Comparison of ENCODE assay signal across 13 mouse cellular contexts in the genomic region with DNA sequence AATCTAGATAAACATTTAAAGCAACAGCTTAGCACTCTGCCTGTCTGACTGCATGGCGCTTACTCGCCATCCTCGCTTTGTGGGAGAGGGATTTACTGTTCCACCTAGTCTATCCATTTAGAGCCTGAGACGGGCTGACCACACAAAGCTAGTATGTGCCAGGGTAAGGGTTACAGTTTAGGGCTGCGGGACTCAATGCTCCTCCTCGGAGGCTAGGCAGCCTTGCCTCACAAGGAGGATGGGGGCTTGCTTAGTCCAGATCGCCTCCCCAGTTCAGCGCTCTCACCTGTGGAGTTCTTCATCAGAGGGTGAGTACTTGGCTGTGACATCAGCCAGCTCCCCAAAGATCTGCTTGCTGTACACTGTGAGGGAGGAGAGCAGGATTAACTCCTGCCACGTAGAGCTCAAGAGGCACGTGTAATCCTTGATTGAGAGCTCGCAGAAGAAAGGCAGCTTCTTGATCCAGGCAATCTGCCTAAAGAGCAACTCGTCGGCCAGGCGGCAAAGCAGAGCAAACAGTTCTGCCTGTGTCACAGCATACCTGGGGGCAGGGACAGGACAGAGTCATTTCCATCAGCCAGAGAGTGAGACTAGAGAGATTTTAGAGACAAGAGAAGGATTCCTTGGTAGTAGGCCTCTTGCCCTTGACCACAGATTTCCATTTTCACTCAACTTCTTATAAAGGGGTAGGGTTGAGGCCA. TPM values are rescaled to one million over a fixed set of nuclear protein-coding genes. Genes with fewer than 3 reads are reported as not detected.
DNase-seq lines count a peak whose midpoint lies in the region; ATAC-seq lines count a peak whose summit lies in the region.
"Had no signal": no experiment of that assay in that cellular context is flagged by ENCODE, and none has a peak within 500 bp of the region (broad histone marks: within the 10 kb centered on the region; RNA-seq: fewer than 3 reads in every experiment).

No protein-coding gene starts in this region.

- ATAC-seq in hindbrain, embryonic 15.5 days (ENCODE audit: low FRiP score, low read depth): peak; percentile 53; the same call in 1 of the 2 replicates
- ATAC-seq in hindbrain, embryonic 11.5 days (ENCODE audit: low FRiP score): no peak
- ATAC-seq in forebrain, embryonic 16.5 days: peak; percentile 23; the same call in 1 of the 2 replicates

- H3K9me3 ChIP-seq in hindbrain, embryonic 15.5 days: no peaks in the 10 kb centered on the region
- no peaks in the 10 kb centered on the region for H3K9me3 ChIP-seq in hindbrain, embryonic 11.5 days (ENCODE audit: control insufficient read depth, low read length)
- H3K9me3 ChIP-seq in forebrain, embryonic 16.5 days (ENCODE audit: control insufficient read depth, low read length): no peaks in the 10 kb centered on the region
- H3K9me3 ChIP-seq: heart, embryonic 10.5 days had no signal

- H3K4me2 ChIP-seq in hindbrain, embryonic 15.5 days: no peak overlapping the region
- H3K4me2 ChIP-seq in hindbrain, embryonic 11.5 days (replicated peaks; ENCODE audit: low read depth, low read length): no peak overlapping the region
- no peak overlapping the region for H3K4me2 ChIP-seq in forebrain, embryonic 16.5 days (ENCODE audit: low read length)

- H3K27me3 ChIP-seq in hindbrain, embryonic 15.5 days: no peaks in the 10 kb centered on the region
- H3K27me3 ChIP-seq in hindbrain, embryonic 11.5 days (ENCODE audit: control insufficient read depth, insufficient read depth, low read length): no peaks in the 10 kb centered on the region
- H3K27me3 ChIP-seq in forebrain, embryonic 16.5 days (replicated peaks; ENCODE audit: control insufficient read depth, insufficient read depth, low read length): no peaks in the 10 kb centered on the region

- H3K4me1 ChIP-seq in hindbrain, embryonic 15.5 days (replicated peaks): no peaks in the 10 kb centered on the region
- no peaks in the 10 kb centered on the region for H3K4me1 ChIP-seq in hindbrain, embryonic 11.5 days (replicated peaks; ENCODE audit: control insufficient read depth, insufficient read depth, low read length)
- no peaks in the 10 kb centered on the region for H3K4me1 ChIP-seq in forebrain, embryonic 16.5 days (replicated peaks; ENCODE audit: control insufficient read depth, insufficient read depth, low read length)
- H3K4me1 ChIP-seq: heart, embryonic 10.5 days had no signal

- H3K36me3 ChIP-seq in hindbrain, embryonic 15.5 days: peaks cover 7% of the 10 kb centered on the region; the same call in 1 of the 2 replicates
- H3K36me3 ChIP-seq in hindbrain, embryonic 11.5 days (ENCODE audit: control insufficient read depth, insufficient read depth, low read length): no peaks in the 10 kb centered on the region
- H3K36me3 ChIP-seq in forebrain, embryonic 16.5 days (ENCODE audit: control insufficient read depth, insufficient read depth): no peaks in the 10 kb centered on the region

- DNase-seq in hindbrain, embryonic 11.5 days (ENCODE audit: low spot score): no peak
- peak; percentile 5 to 11 for DNase-seq in urinary bladder, adult 18-20 months (ENCODE audit: low spot score in 2 of 2)
- no peak for DNase-seq in urinary bladder, postnatal 14 days (ENCODE audit: low spot score)
- DNase-seq in layer of hippocampus, postnatal 10 days (ENCODE audit: low spot score in 2 of 2): no peak
- no peak for DNase-seq in natural killer cell, adult 2 months (ENCODE audit: low spot score in 2 of 2)

- H3K9ac ChIP-seq in hindbrain, embryonic 15.5 days: no peak overlapping the region
- no peak overlapping the region for H3K9ac ChIP-seq in hindbrain, embryonic 11.5 days (ENCODE audit: low read depth, low read length)
- H3K9ac ChIP-seq in forebrain, embryonic 16.5 days (replicated peaks; ENCODE audit: low read depth, low read length): no peak overlapping the region

- no peak overlapping the region for H3K27ac ChIP-seq in hindbrain, embryonic 15.5 days (replicated peaks)
- no peak overlapping the region for H3K27ac ChIP-seq in hindbrain, embryonic 11.5 days (ENCODE audit: low read depth, low read length)
- no peak overlapping the region for H3K27ac ChIP-seq in forebrain, embryonic 16.5 days (ENCODE audit: low read length)
- H3K27ac ChIP-seq: heart, embryonic 10.5 days had no signal

- 90% methylated on average over 14 of the region's 14 CpGs for WGBS in hindbrain, embryonic 15.5 days
- WGBS in hindbrain, embryonic 11.5 days: 95% methylated on average over 14 of the region's 14 CpGs
- 71% methylated on average over 14 of the region's 14 CpGs for WGBS in forebrain, embryonic 16.5 days

- no peak overlapping the region for H3K4me3 ChIP-seq in hindbrain, embryonic 15.5 days
- H3K4me3 ChIP-seq in hindbrain, embryonic 11.5 days (ENCODE audit: low read depth, low read length): no peak overlapping the region
- H3K4me3 ChIP-seq in forebrain, embryonic 16.5 days (replicated peaks; ENCODE audit: low read length): no peak overlapping the region
- H3K4me3 ChIP-seq: heart, embryonic 10.5 days had no signal

RNA-seq across cellular contexts. Expression of gene Nr5a1, which starts 24.4 kb away (rescaled TPM):
- polyA plus RNA-seq in hindbrain, embryonic 15.5 days (2015; fragmentation: Nextera tagmentation; extraction: Ambion mirVana): 0.05 TPM in 1 of 2 replicates, not detected in the other
- 0.19 and 0.20 TPM in 2 replicates for polyA plus RNA-seq in hindbrain, embryonic 11.5 days (2014; fragmentation: Nextera tagmentation; extraction: Ambion mirVana)
- 0.84 TPM in 1 of 2 replicates, not detected in the other for polyA plus RNA-seq in forebrain, embryonic 16.5 days (2015; fragmentation: Nextera tagmentation; extraction: Ambion mirVana)
- not detected for total RNA-seq in layer of hippocampus, postnatal 10 days (2021)
- total RNA-seq: gastrocnemius, postnatal 36 days; layer of hippocampus, postnatal 25 days; liver, adult 2 months; MEL had no signal
- polyA plus RNA-seq: CD4-positive, CD25-positive, alpha-beta regulatory T cell, adult 4 months; heart, embryonic 10.5 days; liver, adult 2 months had no signal

Comparison
In these comparisons a context has a peak if more than half of its experiments do, and no peak if none do; other contexts are left out.
1. DNase-seq: peak in urinary bladder, adult 18-20 months (2 of 2); none in hindbrain, embryonic 11.5 days (single experiment), urinary bladder, postnatal 14 days (single experiment), layer of hippocampus, postnatal 10 days (0 of 2) and natural killer cell, adult 2 months (0 of 2).